Mouse (Mus musculus) spleen, postnatal 36 days (tissue): ENCODE measurements at regions not wholly inside any gene's neighbourhood (a gene's known extent, or its start where the extent isn't known, plus 50 kb on each side); places are given as distances from the start of the nearest gene placed in this dataset.

Experiments used
- DNase-seq, 2 experiments: peaks; one replicate each; pipeline ENCODE4 v3.0.0; 2022; ENCODE audit warnings: low spot score in 2 of 2, mixed read lengths in 1 of 2

GRCm38 (mm10) chr16:30735360-30735759 lies 135.8 kb downstream of the Fam43a start:
- no peak for DNase-seq

GRCm38 (mm10) chr16:30735969-30736368 lies 136.4 kb downstream of the Fam43a start:
- no peak for DNase-seq

GRCm38 (mm10) chr16:30736662-30737326 lies 137.3 kb downstream of the Fam43a start:
- DNase-seq: no peak

GRCm38 (mm10) chr16:30737524-30737923 lies 138.0 kb downstream of the Fam43a start:
- DNase-seq: no peak

- DNase-seq: no peak
These were observed 140.1 kb downstream of the Fam43a start for GRCm38 (mm10) chr16:30739651-30740050.

GRCm38 (mm10) chr16:30741192-30741591 lies 141.7 kb downstream of the Fam43a start:
- DNase-seq: no peak

GRCm38 (mm10) chr16:30742474-30742873 lies 143.0 kb downstream of the Fam43a start:
- peak; percentile 41 to 43 for DNase-seq

- DNase-seq: no peak
These were observed 144.0 kb downstream of the Fam43a start for GRCm38 (mm10) chr16:30743566-30743965.

- DNase-seq: no peak
These were observed 144.7 kb downstream of the Fam43a start for GRCm38 (mm10) chr16:30744237-30744636.

- DNase-seq: no peak
These were observed 146.2 kb downstream of the Fam43a start for GRCm38 (mm10) chr16:30745598-30746181.

GRCm38 (mm10) chr16:30746211-30746610 lies 146.7 kb downstream of the Fam43a start:
- no peak for DNase-seq

GRCm38 (mm10) chr16:30749841-30750240 lies 150.3 kb downstream of the Fam43a start:
- DNase-seq: no peak

- no peak for DNase-seq
These were observed 156.2 kb downstream of the Fam43a start for GRCm38 (mm10) chr16:30755771-30756170.

- DNase-seq: no peak
These were observed 157.2 kb downstream of the Fam43a start for GRCm38 (mm10) chr16:30756678-30757077.

GRCm38 (mm10) chr16:30757556-30757955 lies 158.0 kb downstream of the Fam43a start:
- DNase-seq: no peak

- DNase-seq: no peak
These were observed 158.5 kb downstream of the Fam43a start for GRCm38 (mm10) chr16:30758041-30758440.

GRCm38 (mm10) chr16:30759503-30759902 lies 160.0 kb downstream of the Fam43a start:
- DNase-seq: no peak

GRCm38 (mm10) chr16:30761201-30761710 lies 161.7 kb downstream of the Fam43a start:
- DNase-seq: no peak

- no peak for DNase-seq
These were observed 163.5 kb downstream of the Fam43a start for GRCm38 (mm10) chr16:30762898-30763595.

- no peak for DNase-seq
These were observed 166.1 kb downstream of the Fam43a start for GRCm38 (mm10) chr16:30765591-30765990.

GRCm38 (mm10) chr16:30769007-30769442 lies 169.5 kb downstream of the Fam43a start:
- no peak for DNase-seq

- DNase-seq: no peak
These were observed 169.9 kb downstream of the Fam43a start for GRCm38 (mm10) chr16:30769467-30769866.

GRCm38 (mm10) chr16:30772802-30773201 lies 173.3 kb downstream of the Fam43a start:
- DNase-seq: no peak
